Mouse (Mus musculus) frontal cortex, postnatal 14 days (tissue): Measurements from ENCODE around the gene Mthfd1.

Experiments
- DNase-seq, 2 experiments: peaks; one replicate each; pipeline ENCODE4 v3.0.0; 2022; ENCODE audit warnings: low spot score in 2 of 2

Mthfd1 gene

GRCm38 (mm10) chr12:76345759-76346455 is 90.8 kb downstream of the Mthfd1 start:
- no peak for DNase-seq

- DNase-seq: no peak
Observed at GRCm38 (mm10) chr12:76349680-76350220, 94.7 kb downstream of the Mthfd1 start.

GRCm38 (mm10) chr12:76360868-76361267 is 105.8 kb downstream of the Mthfd1 start:
- DNase-seq: no peak

GRCm38 (mm10) chr12:76361405-76362302 is 106.6 kb downstream of the Mthfd1 start:
- no peak for DNase-seq

- no peak for DNase-seq
Observed at GRCm38 (mm10) chr12:76362303-76362676, 107.2 kb downstream of the Mthfd1 start.

GRCm38 (mm10) chr12:76366276-76366675 is 111.2 kb downstream of the Mthfd1 start:
- no peak for DNase-seq

GRCm38 (mm10) chr12:76367096-76367995 is 112.2 kb downstream of the Mthfd1 start:
- DNase-seq: no peak

GRCm38 (mm10) chr12:76368201-76368789 is 113.2 kb downstream of the Mthfd1 start:
- no peak for DNase-seq

GRCm38 (mm10) chr12:76368790-76369205 is 113.7 kb downstream of the Mthfd1 start:
- no peak for DNase-seq
